Mouse (Mus musculus) myocyte (in vitro differentiated cells): ENCODE measurements around the gene Atp2b4. TPM values are rescaled to one million over a fixed set of nuclear protein-coding genes. Genes with fewer than 3 reads are reported as not detected.

ENCODE experiments used
- H3K27me3 ChIP-seq: one replicate; pipeline ENCODE4 v1.6.1; 2011; ENCODE audit not compliant: control insufficient read depth, insufficient read depth, insufficient read length
- H3K36me3 ChIP-seq: one replicate; pipeline ENCODE4 v1.6.1; 2011; ENCODE audit not compliant: control insufficient read depth, insufficient read depth
- H3K4me2 ChIP-seq: one replicate; pipeline ENCODE4 v1.6.1; 2011; ENCODE audit warnings: low read depth, control low read depth
- H3K4me3 ChIP-seq: one replicate; pipeline ENCODE4 v1.5.1; 2011; ENCODE audit warnings: mild to moderate bottlenecking, control low read depth, moderate library complexity
- H3K79me2 ChIP-seq: one replicate; pipeline ENCODE4 v1.6.1; 2011; ENCODE audit not compliant: control insufficient read depth, insufficient read depth
- H3ac ChIP-seq: one replicate; pipeline ENCODE4 v1.6.1; 2011; ENCODE audit not compliant: control insufficient read depth, insufficient read length
- CEBPB ChIP-seq: IDR thresholded peaks from 2 replicates; pipeline ENCODE4 v1.6.1; 2011; ENCODE audit warnings: mild to moderate bottlenecking, moderate library complexity; ENCODE audit not compliant: poor library complexity, insufficient read depth, severe bottlenecking
- E2F4 ChIP-seq: IDR thresholded peaks from one replicate; pipeline ENCODE4 v1.6.1; 2011; ENCODE audit warnings: mild to moderate bottlenecking, control low read depth, moderate library complexity; ENCODE audit not compliant: insufficient read depth
- MAX ChIP-seq: IDR thresholded peaks from one replicate; pipeline ENCODE4 v1.6.1; 2011; ENCODE audit warnings: low read depth, mild to moderate bottlenecking, control low read depth
- MYOD1 ChIP-seq, 3 experiments: IDR thresholded peaks; one replicate each; pipeline ENCODE4 v1.6.1; 2011; ENCODE audit warnings: control low read depth in 2 of 3, low read depth in 2 of 3, mild to moderate bottlenecking in 2 of 3, moderate library complexity in 1 of 3; ENCODE audit not compliant: insufficient read length in 2 of 3, control insufficient read depth in 1 of 3
- MYOG ChIP-seq, 3 experiments: IDR thresholded peaks; one replicate each; pipeline ENCODE4 v1.6.1; 2011; ENCODE audit warnings: control low read depth in 2 of 3, low read depth in 2 of 3, mild to moderate bottlenecking in 2 of 3; ENCODE audit not compliant: insufficient read length in 2 of 3, control insufficient read depth in 1 of 3, insufficient read depth in 1 of 3
- POLR2A ChIP-seq: IDR thresholded peaks from one replicate; pipeline ENCODE4 v1.6.1; 2011; ENCODE audit warnings: low read depth, mild to moderate bottlenecking, control low read depth, moderate library complexity; ENCODE audit not compliant: insufficient read length
- POLR2AphosphoS2 ChIP-seq: IDR thresholded peaks from one replicate; pipeline ENCODE4 v1.6.1; 2011; ENCODE audit warnings: low read depth, control low read depth; ENCODE audit not compliant: insufficient read length
- REST ChIP-seq: IDR thresholded peaks from one replicate; pipeline ENCODE4 v1.6.1; 2011; ENCODE audit warnings: mild to moderate bottlenecking, control low read depth, moderate library complexity; ENCODE audit not compliant: insufficient read depth, insufficient read length
- SRF ChIP-seq: IDR thresholded peaks from one replicate; pipeline ENCODE4 v1.6.1; 2011; ENCODE audit warnings: low read depth; ENCODE audit not compliant: control insufficient read depth, insufficient read length
- TCF12 ChIP-seq: IDR thresholded peaks from one replicate; pipeline ENCODE4 v1.6.1; 2011; ENCODE audit warnings: mild to moderate bottlenecking, control low read depth; ENCODE audit not compliant: poor library complexity, insufficient read depth, severe bottlenecking
- TCF3 ChIP-seq: IDR thresholded peaks from one replicate; pipeline ENCODE4 v1.6.1; 2011; ENCODE audit warnings: low read depth, control low read depth; ENCODE audit not compliant: insufficient read length
- USF1 ChIP-seq: IDR thresholded peaks from one replicate; pipeline ENCODE4 v1.6.1; 2011; ENCODE audit warnings: low read depth, mild to moderate bottlenecking, control low read depth, moderate library complexity
- polyA plus RNA-seq: library from polyadenylated mRNA; unstranded; fragments of >200 nt; fragmentation: generic; extraction: Trizol; gene quantifications from one replicate; pipeline ENCODE4 v1.2.1, GENCODE M21; 2012; ENCODE audit warnings: missing spikeins

Atp2b4 gene
- polyA plus RNA-seq, 1 experiment = 28.1 TPM

- no peak overlapping the region for H3K4me2 ChIP-seq
- H3K4me3 ChIP-seq = no peak overlapping the region
- peaks cover under 1% of the 10 kb centered on the region for H3K36me3 ChIP-seq
- H3K27me3 ChIP-seq = no peaks in the 10 kb centered on the region
- H3K79me2 ChIP-seq = no peaks in the 10 kb centered on the region
- no peak for TF ChIP-seq SRF
- TF ChIP-seq MAX = no peak
- peak; percentile 52 for TF ChIP-seq POLR2AphosphoS2
- TF ChIP-seq USF1 = no peak
- H3ac ChIP-seq = no peak overlapping the region
Measured at GRCm38 (mm10) chr1:133697935-133698620, 102.8 kb downstream of the Atp2b4 start.

GRCm38 (mm10) chr1:133695901-133696300 is 104.9 kb downstream of the Atp2b4 start:
- no peaks in the 10 kb centered on the region for H3K79me2 ChIP-seq
- no peak overlapping the region for H3K4me3 ChIP-seq
- peak overlapping the region; percentile 57 for H3K4me2 ChIP-seq
- no peaks in the 10 kb centered on the region for H3K27me3 ChIP-seq
- H3ac ChIP-seq = no peak overlapping the region
- no peaks in the 10 kb centered on the region for H3K36me3 ChIP-seq
- TF ChIP-seq POLR2A = no peak
- TF ChIP-seq TCF12 = peak; percentile 42
- peak; percentile 14 for TF ChIP-seq POLR2AphosphoS2
- peak in 2 of 3 experiments; percentile 64 to 72 for TF ChIP-seq MYOD1 (IDR thresholded peaks at IDR 0.05; ENCODE audit: control insufficient read depth in 1 of 3, insufficient read length in 2 of 3, low read depth in 2 of 3)
- TF ChIP-seq MYOG (IDR thresholded peaks at IDR 0.05; ENCODE audit: control insufficient read depth in 1 of 3, insufficient read depth in 1 of 3, insufficient read length in 2 of 3, low read depth in 2 of 3) = peak in 2 of 3 experiments; percentile 40 to 79

GRCm38 (mm10) chr1:133694876-133695275 is 106.0 kb downstream of the Atp2b4 start:
- no peak for TF ChIP-seq REST
- TF ChIP-seq MAX = no peak
- Histone ChIP-seq H3ac (no peak overlapping the region), H3K4me2 (no peak overlapping the region), H3K27me3 (no peaks in the 10 kb centered on the region), H3K36me3 (no peaks in the 10 kb centered on the region), H3K4me3 (no peak overlapping the region), H3K79me2 (no peaks in the 10 kb centered on the region)

GRCm38 (mm10) chr1:133694301-133694700 is 106.5 kb downstream of the Atp2b4 start:
- Histone ChIP-seq H3K27me3 (no peaks in the 10 kb centered on the region), H3K4me2 (no peak overlapping the region), H3K4me3 (no peak overlapping the region), H3ac (no peak overlapping the region), H3K36me3 (no peaks in the 10 kb centered on the region), H3K79me2 (no peaks in the 10 kb centered on the region)
- TF ChIP-seq POLR2A (no peak), REST (no peak), E2F4 (no peak), SRF (no peak), MYOD1 (IDR thresholded peaks at IDR 0.05; ENCODE audit: control insufficient read depth in 1 of 3, insufficient read length in 2 of 3, low read depth in 2 of 3) (no peak), MYOG (IDR thresholded peaks at IDR 0.05; ENCODE audit: control insufficient read depth in 1 of 3, insufficient read depth in 1 of 3, insufficient read length in 2 of 3, low read depth in 2 of 3) (no peak), CEBPB (no peak), MAX (no peak), TCF12 (no peak), USF1 (no peak), POLR2AphosphoS2 (no peak), TCF3 (no peak)

- Histone ChIP-seq H3ac (no peak overlapping the region), H3K4me3 (no peak overlapping the region), H3K79me2 (no peaks in the 10 kb centered on the region), H3K27me3 (no peaks in the 10 kb centered on the region), H3K4me2 (no peak overlapping the region), H3K36me3 (no peaks in the 10 kb centered on the region)
- TF ChIP-seq E2F4 (no peak), REST (no peak), USF1 (no peak), CEBPB (no peak), MAX (no peak)
Measured at GRCm38 (mm10) chr1:133693536-133694114, 107.2 kb downstream of the Atp2b4 start.

- no peak overlapping the region for H3ac ChIP-seq
- H3K36me3 ChIP-seq = no peaks in the 10 kb centered on the region
- no peaks in the 10 kb centered on the region for H3K27me3 ChIP-seq
- H3K4me2 ChIP-seq = no peak overlapping the region
- TF ChIP-seq SRF (no peak), TCF3 (no peak)
- no peaks in the 10 kb centered on the region for H3K79me2 ChIP-seq
- no peak overlapping the region for H3K4me3 ChIP-seq
Measured at GRCm38 (mm10) chr1:133692195-133692594, 108.6 kb downstream of the Atp2b4 start.
